Mouse (Mus musculus) cerebellum, adult 2 months (tissue): Measurements from ENCODE around the gene Ltbr.

Experiments used
- CTCF ChIP-seq: fragments of 200-500 bp; IDR thresholded peaks from 2 replicates; pipeline ENCODE4 v1.5.1; 2011; ENCODE audit warnings: low read depth, mild to moderate bottlenecking, control low read depth, low read length, moderate library complexity, borderline replicate concordance; ENCODE audit not compliant: insufficient read depth
- POLR2A ChIP-seq: fragments of 200-500 bp; IDR thresholded peaks from 2 replicates; pipeline ENCODE4 v1.6.1; 2011; ENCODE audit warnings: low read length, control low read depth, borderline replicate concordance; ENCODE audit not compliant: insufficient read depth

GRCm38 (mm10) chr6:125351368-125352045 lies 37.8 kb upstream of the Ltbr start:
- TF ChIP-seq CTCF (no peak), POLR2A (no peak)
